Mouse (Mus musculus): ENCODE data around the gene P2ry13. TPM values are rescaled to one million over a fixed set of nuclear protein-coding genes. Genes with fewer than 3 reads are reported as not detected.

Gene P2ry13
- total and polyA plus RNA-seq, 2 experiments from 2014 or later: 2.0 to 2.1 TPM

- DNase-seq (no peak), ATAC-seq (no peak)
- Histone ChIP-seq H3K4me1 (ENCODE audit: insufficient read depth) (no peaks in the 10 kb centered on the region), H3K4me3 (ENCODE audit: low read depth, low read length) (no peak overlapping the region), H3K4me2 (ENCODE audit: low read depth) (no peak overlapping the region), H3K9ac (no peak overlapping the region), H3K27me3 (ENCODE audit: insufficient read depth, low read length) (no peaks in the 10 kb centered on the region), H3K36me3 (ENCODE audit: insufficient read depth) (no peaks in the 10 kb centered on the region), H3K27ac (ENCODE audit: low read depth, low read length) (no peak overlapping the region), H3K9me3 (ENCODE audit: low read length) (no peaks in the 10 kb centered on the region)
- no peak for TF ChIP-seq CTCF (IDR thresholded peaks at IDR 0.05; ENCODE audit: low read depth)
- 86% methylated on average over 2 of the region's 2 CpGs for WGBS
Observed at GRCm38 (mm10) chr3:59167417-59168054, 43.1 kb downstream of the P2ry13 start.

- Histone ChIP-seq H3K27me3 (ENCODE audit: insufficient read depth, low read length) (no peaks in the 10 kb centered on the region), H3K4me1 (ENCODE audit: insufficient read depth) (no peaks in the 10 kb centered on the region), H3K4me2 (ENCODE audit: low read depth) (no peak overlapping the region), H3K4me3 (ENCODE audit: low read depth, low read length) (no peak overlapping the region), H3K27ac (ENCODE audit: low read depth, low read length) (no peak overlapping the region), H3K36me3 (ENCODE audit: insufficient read depth) (no peaks in the 10 kb centered on the region), H3K9me3 (ENCODE audit: low read length) (no peaks in the 10 kb centered on the region), H3K9ac (no peak overlapping the region)
- 96% methylated on average over 1 of the region's 1 CpGs for WGBS
- no peak for TF ChIP-seq CTCF (IDR thresholded peaks at IDR 0.05; ENCODE audit: low read depth)
- DNase-seq: no peak
- ATAC-seq: no peak
Observed at GRCm38 (mm10) chr3:59160465-59160864, 50.2 kb downstream of the P2ry13 start.

Other genes with a start within 250 kb of the P2ry13 start
- 14.9 and 19.2 TPM in 2 replicates for gene Med12l, start 205.1 kb downstream of the P2ry13 start, total RNA-seq (2014; rRNA removed)
- 1.1 and 2.1 TPM in 2 replicates for gene Med12l, start 205.1 kb downstream of the P2ry13 start, polyA plus RNA-seq (2015; fragmentation: Nextera tagmentation; extraction: Ambion mirVana)
- not detected in 2 replicates for gene Gpr171, start 109.1 kb downstream of the P2ry13 start, total RNA-seq (2014; rRNA removed)
- 0.08 and 0.24 TPM in 2 replicates for gene Gpr171, start 109.1 kb downstream of the P2ry13 start, polyA plus RNA-seq (2015; fragmentation: Nextera tagmentation; extraction: Ambion mirVana)
- gene P2ry14, start 57.3 kb downstream of the P2ry13 start, total RNA-seq (2014; rRNA removed): 2.2 and 2.6 TPM in 2 replicates
- 3.2 TPM in 2 replicates for gene P2ry14, start 57.3 kb downstream of the P2ry13 start, polyA plus RNA-seq (2015; fragmentation: Nextera tagmentation; extraction: Ambion mirVana)
- not detected in 2 replicates for gene Gpr87, start 15.8 kb downstream of the P2ry13 start, total RNA-seq (2014; rRNA removed)
- gene Gpr87, start 15.8 kb downstream of the P2ry13 start, polyA plus RNA-seq (2015; fragmentation: Nextera tagmentation; extraction: Ambion mirVana): not detected in 2 replicates
- 11.8 and 12.9 TPM in 2 replicates for gene P2ry12, start 52.0 kb upstream of the P2ry13 start, total RNA-seq (2014; rRNA removed)
- gene P2ry12, start 52.0 kb upstream of the P2ry13 start, polyA plus RNA-seq (2015; fragmentation: Nextera tagmentation; extraction: Ambion mirVana): 8.2 and 10.4 TPM in 2 replicates
- 4.6 and 6.2 TPM in 2 replicates for gene Igsf10, start 133.5 kb upstream of the P2ry13 start, total RNA-seq (2014; rRNA removed)
- gene Igsf10, start 133.5 kb upstream of the P2ry13 start, polyA plus RNA-seq (2015; fragmentation: Nextera tagmentation; extraction: Ambion mirVana): 2.1 and 3.0 TPM in 2 replicates